Mouse (Mus musculus) left cerebral cortex, postnatal 14 days (tissue): ENCODE measurements at regions not wholly inside any gene's neighbourhood (a gene's known extent, or its start where the extent isn't known, plus 50 kb on each side); places are given as distances from the start of the nearest gene placed in this dataset.

Experiments used
- DNase-seq, 2 experiments: peaks; one replicate each; pipeline ENCODE4 v3.0.0; 2021 to 2022; ENCODE audit warnings: low spot score in 2 of 2, mixed read lengths in 1 of 2
- intact Hi-C: fragments of 180-260 bp; cut with DNase I; formaldehyde crosslinking; loops from one replicate; pipeline ENCODE4 v1.15.1; 2025

GRCm38 (mm10) chr1:80812906-80813305 is 54.6 kb upstream of the Dock10 start:
- intact Hi-C loops = no loop called here
- no peak for DNase-seq
